Mouse (Mus musculus) adrenal gland, adult 2 months (tissue): ENCODE data around the gene Smarcd1. TPM values are rescaled to one million over a fixed set of nuclear protein-coding genes. Genes with fewer than 3 reads are reported as not detected.
"Not testable (repeated sequence)": the region's sequence is repeated elsewhere in the genome, so short reads cannot be mapped to it uniquely, and the experiment has no call there.

ENCODE experiments used
- DNase-seq: peaks from one replicate; pipeline ENCODE4 v3.0.0; 2021
- polyA plus RNA-seq: library from polyadenylated mRNA; depleted of rRNA; stranded (reverse); fragments of >200 nt; gene quantifications from 2 replicates; pipeline ENCODE4 v1.2.3, GENCODE M21; 2012
- total RNA-seq, 2 experiments: library from RNA; stranded (reverse); gene quantifications; 2 replicates each; pipeline ENCODE4 v1.2.3; 2021

Smarcd1 gene
- total and polyA plus RNA-seq, 3 experiments = 37.6 to 74.6 (median 53.6) TPM

DNA sequence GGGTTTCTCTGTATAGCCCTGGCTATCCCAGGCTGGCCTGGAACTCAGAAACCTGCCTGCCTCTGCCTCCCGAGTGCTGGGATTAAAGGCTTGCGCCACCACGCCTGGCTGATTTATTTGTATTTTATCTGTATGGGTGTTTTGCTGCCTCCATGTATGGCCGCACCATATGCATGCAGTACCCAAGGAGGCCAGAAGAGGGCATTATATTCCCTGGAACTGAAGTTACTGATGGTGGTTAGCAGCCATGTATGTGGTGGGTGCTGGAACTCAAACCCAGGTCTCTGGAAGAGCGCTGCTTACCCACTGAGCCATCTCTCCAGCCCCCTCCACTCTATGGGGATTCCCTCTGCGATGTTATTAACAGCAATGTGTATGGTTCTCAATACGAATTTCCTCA lies 19.0 kb upstream of the Smarcd1 start:
- DNase-seq = no peak

GRCm38 (mm10) chr15:99684156-99684555 lies 17.8 kb upstream of the Smarcd1 start:
- DNase-seq = no peak

DNA sequence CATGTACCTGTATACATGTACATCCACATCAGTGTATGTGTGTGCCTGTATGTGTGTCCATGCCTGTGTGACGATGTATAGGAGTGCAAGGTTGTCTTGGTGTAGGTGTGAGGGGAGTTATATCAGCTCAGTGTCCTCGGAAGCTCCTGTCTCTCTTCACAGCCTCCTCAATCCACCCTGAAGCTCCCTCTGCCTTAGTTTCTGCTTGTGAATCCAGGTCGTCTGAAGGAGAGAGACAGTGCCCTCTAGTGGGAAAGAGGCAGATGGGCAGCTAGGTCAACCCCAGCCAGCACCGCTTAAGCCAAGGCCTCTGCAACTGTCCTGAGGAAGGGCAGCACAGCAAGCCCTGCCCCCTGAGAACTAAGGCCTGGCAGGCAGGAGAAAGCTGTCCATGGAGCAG lies 13.2 kb upstream of the Smarcd1 start:
- DNase-seq = peak; percentile 74

- DNase-seq = no peak
Measured at GRCm38 (mm10) chr15:99690924-99691323, 11.0 kb upstream of the Smarcd1 start.

DNA sequence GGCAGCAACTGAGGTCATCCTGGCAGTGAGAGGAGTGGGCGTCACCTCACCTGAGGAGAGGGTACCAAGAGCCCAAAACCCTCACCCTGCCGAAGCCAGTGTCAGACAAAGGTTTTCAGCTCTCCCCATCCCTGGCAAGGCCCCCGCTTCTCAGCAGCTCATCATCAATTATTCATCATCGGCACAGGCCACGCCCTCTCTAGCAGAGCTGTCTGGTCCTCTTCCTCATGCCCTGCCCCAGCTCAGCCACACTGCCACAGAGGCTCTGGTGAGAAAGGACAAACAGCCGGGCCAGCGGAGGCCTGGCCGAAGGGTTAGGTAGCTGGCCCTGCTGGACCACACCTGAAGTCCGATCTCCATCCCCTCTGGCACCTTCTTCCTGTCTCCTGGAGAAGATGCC lies 10.0 kb upstream of the Smarcd1 start:
- DNase-seq = no peak

GRCm38 (mm10) chr15:99697309-99697708 lies 4.6 kb upstream of the Smarcd1 start:
- no peak for DNase-seq

DNA sequence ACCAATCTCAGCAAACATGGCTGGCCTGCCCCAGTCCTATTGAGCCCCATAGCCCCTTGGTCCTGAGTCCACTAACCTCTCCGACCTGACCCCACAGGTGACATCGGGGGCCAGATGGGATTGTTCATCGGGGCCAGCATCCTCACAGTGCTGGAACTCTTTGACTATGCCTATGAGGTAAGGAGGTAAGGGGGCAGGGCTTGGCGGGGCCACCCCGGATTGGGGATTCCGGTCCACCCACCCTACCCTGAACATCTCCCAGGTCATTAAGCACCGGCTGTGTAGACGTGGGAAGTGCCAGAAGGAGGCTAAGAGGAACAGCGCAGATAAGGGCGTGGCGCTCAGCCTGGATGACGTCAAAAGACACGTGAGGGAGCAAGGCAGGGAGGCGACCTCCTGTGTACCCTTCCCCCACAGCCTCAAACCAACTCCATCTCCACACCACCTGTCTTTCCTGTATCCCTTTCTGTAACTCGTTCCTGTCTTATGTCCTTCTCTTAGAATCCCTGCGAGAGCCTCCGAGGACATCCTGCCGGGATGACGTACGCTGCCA lies 3.3 kb upstream of the Smarcd1 start:
- no peak for DNase-seq

GRCm38 (mm10) chr15:99699715-99700114 lies 2.2 kb upstream of the Smarcd1 start:
- DNase-seq = peak; percentile 70

GRCm38 (mm10) chr15:99700219-99701106 lies 1.5 kb upstream of the Smarcd1 start:
- peak; percentile 44 for DNase-seq

GRCm38 (mm10) chr15:99701640-99701998 lies 310 bp upstream of the Smarcd1 start:
- DNase-seq = not testable (repeated sequence)

DNA sequence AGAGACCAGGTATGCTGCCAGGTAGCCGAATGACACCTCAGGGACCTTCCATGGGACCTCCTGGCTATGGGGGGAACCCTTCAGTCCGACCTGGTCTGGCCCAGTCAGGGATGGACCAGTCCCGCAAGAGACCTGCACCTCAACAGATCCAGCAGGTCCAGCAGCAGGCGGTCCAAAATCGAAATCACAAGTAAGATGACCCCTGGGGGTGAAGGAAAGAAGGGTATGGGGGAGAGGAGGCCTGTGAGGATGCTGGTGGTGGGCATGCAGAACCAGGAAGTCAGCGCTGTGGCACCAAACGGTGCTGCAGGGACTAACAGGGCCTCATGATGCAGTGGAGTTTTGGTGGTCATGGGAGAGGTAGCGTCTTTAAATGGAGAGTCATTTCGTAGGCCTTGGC lies 1.2 kb downstream of the Smarcd1 start:
- peak; percentile 37 for DNase-seq

GRCm38 (mm10) chr15:99703676-99704040 lies 1.7 kb downstream of the Smarcd1 start:
- DNase-seq = peak; percentile 65

DNA sequence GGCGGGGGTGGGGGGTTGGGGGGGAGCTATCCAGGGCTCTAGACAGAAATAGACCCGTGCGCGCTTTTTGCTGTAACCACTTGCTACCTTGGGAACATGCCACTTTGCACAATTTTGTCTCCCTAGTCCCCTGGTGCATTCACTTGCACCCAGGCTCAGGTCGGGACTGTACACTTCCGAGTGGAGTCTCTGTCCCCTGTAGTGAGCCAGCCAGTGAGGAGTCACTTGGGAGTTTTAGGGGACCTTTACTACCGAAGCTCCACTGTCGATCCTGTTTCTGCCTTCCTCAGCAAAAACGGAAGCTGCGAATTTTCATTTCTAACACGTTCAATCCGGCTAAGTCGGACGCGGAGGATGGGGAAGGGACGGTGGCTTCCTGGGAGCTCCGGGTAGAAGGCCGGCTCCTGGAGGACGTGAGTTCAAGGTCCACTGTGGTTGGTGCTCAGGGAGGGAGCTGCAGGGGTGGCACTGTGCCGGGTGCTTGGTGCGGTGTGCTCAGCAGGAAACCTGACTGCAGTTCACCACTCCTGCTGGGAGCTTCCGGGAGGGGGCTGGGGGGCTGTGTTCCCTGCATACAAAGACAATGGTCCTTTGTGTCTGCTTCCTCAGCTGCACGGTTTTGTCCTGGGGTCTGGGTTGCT lies 2.2 kb downstream of the Smarcd1 start:
- peak; percentile 84 for DNase-seq

DNA sequence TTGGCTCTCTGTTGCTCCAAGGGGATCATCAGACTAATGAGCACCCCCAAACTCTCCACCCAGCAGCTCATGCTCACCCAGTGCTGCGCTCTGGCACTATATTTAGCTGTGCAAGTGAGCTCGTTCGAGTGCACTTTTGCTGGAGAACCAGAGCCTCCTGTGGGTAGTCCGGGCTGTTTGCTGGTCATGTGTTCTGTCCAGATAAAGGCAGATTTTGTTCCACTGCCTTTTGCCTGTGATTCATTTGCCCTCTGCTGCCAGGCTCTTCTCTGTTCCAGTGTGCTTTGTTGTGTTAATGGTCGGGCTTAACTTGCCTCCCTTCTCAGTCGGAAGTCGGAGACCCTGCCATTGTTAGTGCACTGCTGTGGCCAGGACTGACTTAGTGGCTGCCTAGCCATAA lies 3.0 kb downstream of the Smarcd1 start:
- peak; percentile 63 for DNase-seq

DNA sequence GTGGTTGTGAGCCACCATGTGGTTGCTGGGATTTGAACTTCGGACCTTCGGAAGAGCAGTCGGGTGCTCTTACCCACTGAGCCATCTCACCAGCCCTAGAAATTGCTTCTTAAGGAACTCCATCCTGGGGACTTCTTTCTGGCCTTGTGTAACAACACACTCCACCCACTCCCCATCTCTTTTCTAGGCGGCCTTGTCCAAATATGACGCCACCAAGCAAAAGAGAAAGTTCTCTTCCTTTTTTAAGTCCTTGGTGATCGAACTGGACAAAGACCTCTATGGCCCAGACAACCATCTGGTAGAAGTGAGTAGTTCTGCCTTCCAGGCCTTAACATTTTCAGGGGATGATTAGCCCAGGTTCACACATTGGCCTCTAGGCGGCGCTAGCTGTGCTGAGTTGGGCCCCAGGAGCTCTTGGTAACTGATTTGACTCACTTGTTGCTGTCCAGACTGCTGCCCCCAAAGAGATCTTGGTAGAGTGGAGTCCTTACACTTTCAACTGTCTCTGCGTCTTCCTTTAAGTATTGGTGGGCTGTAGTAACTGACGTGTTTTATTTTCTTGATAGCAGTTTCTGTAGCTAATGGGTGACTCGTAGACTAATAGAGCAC lies 3.6 kb downstream of the Smarcd1 start, which contains the start of gene Gm17349:
Gene Gm17349 (minus strand): TSS at position 51 of the 609 bp plus-strand sequence.
- peak; percentile 84 for DNase-seq

- no peak for DNase-seq
Measured at GRCm38 (mm10) chr15:99708176-99708575, 6.2 kb downstream of the Smarcd1 start.

DNA sequence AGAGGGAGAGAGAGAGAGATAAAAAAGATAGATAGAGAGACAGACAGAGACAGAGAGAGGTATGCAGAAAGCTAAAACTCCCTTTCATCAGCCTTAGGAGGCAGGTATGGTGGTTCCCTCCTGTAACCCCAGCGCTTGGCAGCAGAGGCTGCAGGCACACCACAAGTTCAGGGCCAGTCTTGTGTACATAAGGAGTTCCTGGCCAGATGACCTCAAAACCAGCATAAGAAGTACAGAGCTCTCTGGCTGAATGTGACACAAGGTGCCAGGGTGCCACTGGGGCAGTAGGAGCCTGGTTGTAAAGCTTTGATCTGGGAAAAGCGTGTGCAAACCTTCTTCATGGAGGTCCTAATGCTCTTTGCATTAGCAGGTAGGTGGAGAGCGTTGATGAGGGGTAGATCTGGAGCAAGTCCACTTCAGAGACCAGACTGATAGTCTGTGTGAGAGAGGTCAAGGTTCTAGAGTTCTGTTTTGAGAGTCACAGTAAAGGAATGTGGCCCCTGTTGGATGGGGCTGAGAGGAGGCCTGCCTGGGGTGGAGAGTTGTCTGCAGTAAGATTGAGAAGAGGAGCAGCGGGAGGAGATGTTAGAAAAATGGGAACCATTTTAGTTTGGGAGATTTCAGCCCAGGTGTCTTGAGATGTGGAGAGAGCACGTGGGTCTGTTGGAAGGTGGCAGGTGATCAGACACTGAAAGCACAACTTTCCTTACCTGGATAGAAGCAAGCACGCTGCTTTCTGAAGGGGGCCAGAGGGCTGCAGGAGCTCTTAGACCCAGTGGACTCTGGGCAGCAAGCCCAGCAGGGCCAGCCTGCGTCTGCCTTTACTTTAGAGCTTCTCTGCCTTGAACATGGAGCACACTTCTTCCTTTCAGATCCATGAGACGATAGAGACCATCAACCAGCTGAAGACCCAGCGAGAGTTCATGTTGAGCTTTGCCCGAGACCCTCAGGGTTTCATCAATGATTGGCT lies 8.6 kb downstream of the Smarcd1 start:
- DNase-seq = peak; percentile 65

DNA sequence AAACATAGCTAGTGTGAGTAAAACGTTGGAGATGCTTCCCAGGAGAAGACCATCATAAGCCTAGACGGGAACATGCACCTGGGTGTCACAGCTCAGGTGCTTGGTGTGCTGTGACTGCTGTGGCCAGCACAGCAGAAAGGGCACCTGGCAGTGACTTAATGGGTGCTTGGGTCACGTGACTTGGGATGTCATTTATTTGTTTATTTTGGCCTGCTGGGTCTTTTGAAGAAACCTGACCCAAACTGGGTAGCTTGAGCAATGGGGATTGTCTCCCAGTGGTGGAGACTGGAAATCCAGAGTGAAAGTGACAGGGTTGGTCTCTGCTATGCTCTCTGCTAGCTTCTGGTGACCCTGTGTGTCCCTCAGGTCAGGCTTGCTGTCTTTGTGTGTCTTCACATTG lies 9.6 kb downstream of the Smarcd1 start:
- no peak for DNase-seq

DNA sequence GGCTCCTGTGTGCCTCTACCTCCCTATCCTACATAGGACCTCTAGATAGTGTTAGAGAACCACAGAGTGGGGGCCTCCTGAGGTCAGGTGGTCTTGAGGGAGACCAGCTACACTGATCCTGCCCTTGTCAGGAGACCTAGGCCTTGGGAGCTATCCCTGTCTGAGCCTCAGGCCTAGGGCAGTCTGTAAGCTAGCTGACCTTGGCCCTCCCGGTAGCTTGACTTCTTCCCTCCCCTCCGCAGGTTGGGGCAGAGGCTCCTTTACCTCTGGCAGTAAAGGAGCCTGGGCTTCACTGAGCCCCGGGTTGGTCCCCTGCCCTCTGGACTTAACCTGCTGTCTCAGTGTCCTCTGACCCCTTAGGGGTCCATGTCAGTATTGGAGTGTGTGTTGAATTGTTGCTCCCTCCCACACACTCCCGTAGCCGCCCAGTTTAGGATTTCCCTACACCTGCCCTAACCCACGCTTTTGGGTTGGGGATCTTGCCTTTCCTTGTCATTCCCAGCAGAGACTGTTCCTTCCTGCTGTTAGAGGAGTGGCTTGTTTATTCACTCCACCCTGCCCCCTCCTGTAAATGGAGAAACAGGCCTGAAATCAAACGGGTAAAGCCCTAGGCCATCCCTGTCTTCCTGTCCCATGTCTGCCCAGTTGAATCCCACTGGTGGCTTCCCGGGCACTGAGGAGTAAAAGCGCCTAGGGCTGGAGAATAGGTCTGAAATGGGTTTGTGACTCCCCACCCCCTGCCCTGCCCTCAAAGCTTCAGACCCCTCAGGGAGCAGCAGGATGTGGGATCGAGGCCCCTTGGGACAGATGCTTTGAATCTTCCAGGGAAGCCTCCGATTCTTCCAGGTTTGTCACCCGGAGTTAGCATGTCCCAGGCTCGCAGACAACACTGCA lies 11.0 kb downstream of the Smarcd1 start:
- peak; percentile 20 for DNase-seq

GRCm38 (mm10) chr15:99713569-99713968 lies 11.6 kb downstream of the Smarcd1 start:
- DNase-seq = peak; percentile 43
